Mouse (Mus musculus) bone marrow, adult 2 months (tissue): Measurements from ENCODE around the gene Pde4d. TPM values are rescaled to one million over a fixed set of nuclear protein-coding genes. Genes with fewer than 3 reads are reported as not detected.

Experiments
- H3K27ac ChIP-seq: fragments of 200-500 bp; 2 replicates; pipeline ENCODE4 v1.5.1; 2012; ENCODE audit warnings: low read depth, mild to moderate bottlenecking, control low read depth, inconsistent platforms, low read length; ENCODE audit not compliant: control insufficient read depth, poor library complexity, insufficient read depth
- H3K4me1 ChIP-seq: fragments of 200-500 bp; 2 replicates; pipeline ENCODE4 v1.6.1; 2011; ENCODE audit warnings: low read length; ENCODE audit not compliant: control insufficient read depth, insufficient read depth
- H3K4me3 ChIP-seq: fragments of 200-500 bp; replicated peaks from 2 replicates; pipeline ENCODE3; 2011; ENCODE audit warnings: mild to moderate bottlenecking, low read depth, low read length, control low read depth; ENCODE audit not compliant: control insufficient read depth
- CTCF ChIP-seq: fragments of 200-500 bp; IDR thresholded peaks from 2 replicates; pipeline ENCODE4 v1.5.1; 2011; ENCODE audit warnings: low read length, control low read depth; ENCODE audit not compliant: control insufficient read depth, insufficient read depth
- POLR2A ChIP-seq: fragments of 200-500 bp; IDR thresholded peaks from 2 replicates; pipeline ENCODE4 v1.6.1; 2011; ENCODE audit warnings: low read depth, mild to moderate bottlenecking, control low read depth, low read length, borderline replicate concordance; ENCODE audit not compliant: control insufficient read depth
- WGBS: fragments of 180-500 bp; shearing (Covaris S2); methylation state at CpG from one replicate; pipeline ENCODE4 v1.1.7; 2018; 5-methylcytosine and 5-hydroxymethylcytosine counted together
- polyA plus RNA-seq: library from polyadenylated mRNA; stranded (reverse); fragments of >200 nt; gene quantifications from 2 replicates; pipeline ENCODE4 v1.2.4, GENCODE M21; 2011; ENCODE audit warnings: low replicate concordance; ENCODE audit not compliant: missing spikeins, insufficient read depth, insufficient read length

The Pde4d gene
- polyA plus RNA-seq, 1 experiment = 17.6 TPM

- Histone ChIP-seq H3K27ac (no peak overlapping the region), H3K4me1 (no peaks in the 10 kb centered on the region; the same call in 1 of the 2 replicates), H3K4me3 (no peak overlapping the region)
- TF ChIP-seq POLR2A = no peak
- no peak for TF ChIP-seq CTCF
- WGBS = 85% methylated on average over 6 of the region's 6 CpGs
Measured at GRCm38 (mm10) chr13:109348316-109348715, 898.6 kb downstream of the Pde4d start.

- no peak overlapping the region for H3K27ac ChIP-seq
- TF ChIP-seq POLR2A = no peak
- no peak for TF ChIP-seq CTCF
- no peak overlapping the region for H3K4me3 ChIP-seq
- WGBS = 69% methylated on average over 7 of the region's 7 CpGs
- H3K4me1 ChIP-seq = no peaks in the 10 kb centered on the region; the same call in 1 of the 2 replicates
Measured at GRCm38 (mm10) chr13:109350100-109350499, 900.4 kb downstream of the Pde4d start.

GRCm38 (mm10) chr13:109354017-109354416, 904.3 kb downstream of the Pde4d start:
- no peak for TF ChIP-seq CTCF
- TF ChIP-seq POLR2A = no peak
- WGBS = 79% methylated on average over 7 of the region's 7 CpGs
- H3K27ac ChIP-seq = no peak overlapping the region
- H3K4me3 ChIP-seq = no peak overlapping the region
- H3K4me1 ChIP-seq = no peaks in the 10 kb centered on the region

- 81% methylated on average over 7 of the region's 7 CpGs for WGBS
- TF ChIP-seq POLR2A (no peak), CTCF (no peak)
- Histone ChIP-seq H3K4me3 (no peak overlapping the region), H3K4me1 (no peaks in the 10 kb centered on the region), H3K27ac (no peak overlapping the region)
Measured at GRCm38 (mm10) chr13:109356252-109356651, 906.5 kb downstream of the Pde4d start.

- TF ChIP-seq CTCF (no peak), POLR2A (no peak)
- WGBS = 50% methylated on average over 2 of the region's 2 CpGs
- Histone ChIP-seq H3K27ac (no peak overlapping the region), H3K4me3 (no peak overlapping the region), H3K4me1 (no peaks in the 10 kb centered on the region)
Measured at GRCm38 (mm10) chr13:109359994-109360393, 910.2 kb downstream of the Pde4d start.

- WGBS = 88% methylated on average over 6 of the region's 6 CpGs
- Histone ChIP-seq H3K4me1 (no peaks in the 10 kb centered on the region), H3K27ac (no peak overlapping the region), H3K4me3 (no peak overlapping the region)
- TF ChIP-seq POLR2A (no peak), CTCF (no peak)
Measured at GRCm38 (mm10) chr13:109362340-109362739, 912.6 kb downstream of the Pde4d start.

- 77% methylated on average over 5 of the region's 5 CpGs for WGBS
- TF ChIP-seq CTCF (no peak), POLR2A (no peak)
- Histone ChIP-seq H3K27ac (no peak overlapping the region), H3K4me1 (no peaks in the 10 kb centered on the region), H3K4me3 (no peak overlapping the region)
Measured at GRCm38 (mm10) chr13:109374465-109374864, 924.7 kb downstream of the Pde4d start.

GRCm38 (mm10) chr13:109376681-109377080, 926.9 kb downstream of the Pde4d start:
- H3K4me1 ChIP-seq = no peaks in the 10 kb centered on the region
- WGBS = 88% methylated on average over 1 of the region's 1 CpGs
- H3K4me3 ChIP-seq = no peak overlapping the region
- no peak for TF ChIP-seq POLR2A
- no peak for TF ChIP-seq CTCF
- no peak overlapping the region for H3K27ac ChIP-seq

- WGBS = 82% methylated on average over 2 of the region's 2 CpGs
- TF ChIP-seq POLR2A = no peak
- TF ChIP-seq CTCF = no peak
- no peak overlapping the region for H3K27ac ChIP-seq
- no peaks in the 10 kb centered on the region for H3K4me1 ChIP-seq
- no peak overlapping the region for H3K4me3 ChIP-seq
Measured at GRCm38 (mm10) chr13:109380149-109380548, 930.4 kb downstream of the Pde4d start.
